Mouse (Mus musculus) testis, adult 2 months (tissue): ENCODE measurements around the gene Ppa2. TPM values are rescaled to one million over a fixed set of nuclear protein-coding genes. Genes with fewer than 3 reads are reported as not detected.

Source experiments
- H3K27ac ChIP-seq: fragments of 200-500 bp; 2 replicates; pipeline ENCODE4 v1.5.1; 2012; ENCODE audit warnings: low read depth, low read length; ENCODE audit not compliant: control insufficient read depth, insufficient read depth
- H3K27me3 ChIP-seq: fragments of 200-500 bp; 2 replicates; pipeline ENCODE4 v1.6.1; 2012; ENCODE audit warnings: mild to moderate bottlenecking, low read length, moderate library complexity; ENCODE audit not compliant: control insufficient read depth, insufficient read depth
- H3K36me3 ChIP-seq: fragments of 200-500 bp; 2 replicates; pipeline ENCODE4 v1.6.1; 2012; ENCODE audit warnings: mild to moderate bottlenecking, low read length; ENCODE audit not compliant: control insufficient read depth, insufficient read depth
- H3K4me1 ChIP-seq: fragments of 200-500 bp; 2 replicates; pipeline ENCODE4 v1.6.1; 2012; ENCODE audit warnings: low read length; ENCODE audit not compliant: control insufficient read depth, insufficient read depth
- H3K4me3 ChIP-seq: fragments of 200-500 bp; 2 replicates; pipeline ENCODE4 v1.5.1; 2012; ENCODE audit warnings: low read depth, mild to moderate bottlenecking, low read length, moderate library complexity, mixed read lengths; ENCODE audit not compliant: control insufficient read depth
- CTCF ChIP-seq: fragments of 200-500 bp; IDR thresholded peaks from 2 replicates; pipeline ENCODE4 v1.5.1; 2012; ENCODE audit warnings: low read depth, mild to moderate bottlenecking, inconsistent platforms, low read length, moderate library complexity; ENCODE audit not compliant: control insufficient read depth, insufficient read depth, insufficient replicate concordance
- POLR2A ChIP-seq: fragments of 200-500 bp; IDR thresholded peaks from 2 replicates; pipeline ENCODE4 v1.6.1; 2012; ENCODE audit warnings: low read depth, mild to moderate bottlenecking, inconsistent platforms, low read length, moderate library complexity; ENCODE audit not compliant: control insufficient read depth
- polyA plus RNA-seq: library from polyadenylated mRNA; depleted of rRNA; stranded (reverse); fragments of >200 nt; gene quantifications from 2 replicates; pipeline ENCODE4 v1.2.3, GENCODE M21; 2012

Gene Ppa2
- polyA plus RNA-seq, 1 experiment, result 60.0 TPM

DNA sequence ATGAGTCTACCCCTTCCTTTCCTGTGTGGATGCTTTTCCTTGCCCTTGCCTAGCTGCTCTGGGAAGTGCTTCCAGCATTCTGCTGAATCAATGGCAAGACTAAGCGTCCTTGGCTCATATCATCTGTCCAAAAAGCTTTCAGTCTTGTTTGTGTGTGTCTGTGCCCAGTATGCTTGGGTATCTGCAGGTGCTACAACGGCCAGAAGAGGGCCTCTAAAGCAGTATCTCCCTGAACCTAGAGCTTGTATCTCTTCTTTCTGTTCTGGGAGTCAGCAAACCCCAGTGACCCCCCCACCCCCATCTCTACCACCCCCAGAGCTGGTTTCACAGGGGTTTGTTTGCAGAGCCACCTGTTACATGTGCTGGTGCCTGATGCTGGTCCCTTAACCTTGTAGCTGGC is 19.5 kb downstream of the Ppa2 start:
- H3K36me3 ChIP-seq, result peaks cover 2% of the 10 kb centered on the region; the same call in 1 of the 2 replicates
- TF ChIP-seq CTCF, result no peak
- no peak for TF ChIP-seq POLR2A

DNA sequence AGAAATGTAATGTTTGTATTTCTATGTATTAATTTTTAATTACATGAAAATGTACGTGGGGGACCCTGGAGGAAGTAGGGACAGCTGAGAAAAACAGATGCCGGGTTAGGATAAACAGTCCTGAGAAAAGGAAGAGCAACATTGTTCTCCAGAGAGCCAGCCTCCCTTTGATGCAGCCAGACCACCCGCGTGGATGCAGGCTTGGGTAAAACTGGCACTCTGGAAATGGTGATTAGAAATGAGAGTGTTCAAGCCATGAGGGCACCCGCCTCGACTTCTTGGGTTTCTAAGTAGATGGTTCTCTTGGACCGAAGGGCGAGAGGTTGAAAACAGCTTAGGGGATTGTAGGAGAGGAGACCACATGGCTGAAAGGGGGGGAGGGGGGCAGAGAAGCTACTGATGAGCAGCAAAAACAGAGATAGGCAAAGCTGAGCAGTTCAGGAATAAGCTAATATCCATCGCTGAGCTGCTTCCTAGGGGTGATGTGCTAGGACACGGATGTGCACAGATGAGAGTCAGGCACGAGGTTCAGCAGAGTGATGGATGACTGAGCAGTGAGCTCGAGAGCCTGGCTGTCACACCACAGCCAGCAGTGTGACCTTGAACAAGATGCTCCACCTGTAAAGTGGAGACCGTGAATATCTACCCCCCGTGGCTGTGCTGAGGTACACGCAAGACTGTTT is 21.4 kb downstream of the Ppa2 start:
- no peaks in the 10 kb centered on the region for H3K4me1 ChIP-seq
- H3K4me3 ChIP-seq, result no peak overlapping the region
- no peak for TF ChIP-seq POLR2A
- TF ChIP-seq CTCF, result no peak
- H3K27ac ChIP-seq, result no peak overlapping the region
- H3K27me3 ChIP-seq, result no peaks in the 10 kb centered on the region
- H3K36me3 ChIP-seq, result peaks cover 2% of the 10 kb centered on the region; the same call in 1 of the 2 replicates

More for the DNA sequence above, 19.5 kb downstream of the Ppa2 start:
- Histone ChIP-seq H3K4me1 (no peaks in the 10 kb centered on the region), H3K4me3 (no peak overlapping the region), H3K27me3 (no peaks in the 10 kb centered on the region), H3K27ac (no peak overlapping the region)

GRCm38 (mm10) chr3:133332280-133332679 is 22.4 kb downstream of the Ppa2 start:
- peaks cover 2% of the 10 kb centered on the region; the same call in 1 of the 2 replicates for H3K36me3 ChIP-seq
- no peak overlapping the region for H3K4me3 ChIP-seq
- H3K27me3 ChIP-seq, result no peaks in the 10 kb centered on the region
- H3K4me1 ChIP-seq, result no peaks in the 10 kb centered on the region
- H3K27ac ChIP-seq, result no peak overlapping the region
- TF ChIP-seq CTCF, result no peak
- TF ChIP-seq POLR2A, result no peak

- no peak overlapping the region for H3K4me3 ChIP-seq
- H3K36me3 ChIP-seq, result no peaks in the 10 kb centered on the region; the same call in 1 of the 2 replicates
- TF ChIP-seq POLR2A, result no peak
- no peak for TF ChIP-seq CTCF
- no peak overlapping the region for H3K27ac ChIP-seq
- no peaks in the 10 kb centered on the region for H3K27me3 ChIP-seq
- no peaks in the 10 kb centered on the region for H3K4me1 ChIP-seq
Observed at GRCm38 (mm10) chr3:133333267-133334170, 23.6 kb downstream of the Ppa2 start.

- H3K36me3 ChIP-seq, result no peaks in the 10 kb centered on the region; the same call in 1 of the 2 replicates
- no peak overlapping the region for H3K4me3 ChIP-seq
- no peaks in the 10 kb centered on the region for H3K27me3 ChIP-seq
- no peaks in the 10 kb centered on the region for H3K4me1 ChIP-seq
- TF ChIP-seq POLR2A (no peak), CTCF (no peak)
- H3K27ac ChIP-seq, result no peak overlapping the region
Observed at GRCm38 (mm10) chr3:133334691-133335090, 24.8 kb downstream of the Ppa2 start.

DNA sequence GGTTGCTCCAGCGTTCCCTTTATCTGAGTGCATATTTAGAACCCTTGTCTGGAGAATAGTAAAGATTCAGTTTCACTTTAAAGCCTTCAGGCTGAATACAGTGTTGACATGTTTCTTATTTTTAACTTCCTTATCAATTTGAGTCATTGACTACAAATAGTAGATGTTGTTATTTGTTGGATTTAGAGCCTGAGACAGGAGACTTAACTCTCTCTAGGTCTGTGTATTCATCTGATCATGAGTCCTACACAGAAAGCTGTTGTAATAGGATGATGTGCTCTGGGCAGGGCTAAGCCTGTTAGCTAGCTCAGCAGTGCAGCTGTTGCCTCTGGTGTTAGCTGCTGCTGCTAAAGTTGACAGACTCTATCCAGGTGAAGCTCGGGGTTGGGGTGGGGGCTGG is 25.3 kb downstream of the Ppa2 start:
- TF ChIP-seq POLR2A, result no peak
- TF ChIP-seq CTCF, result no peak
- Histone ChIP-seq H3K4me3 (no peak overlapping the region), H3K27ac (no peak overlapping the region), H3K27me3 (no peaks in the 10 kb centered on the region), H3K4me1 (no peaks in the 10 kb centered on the region), H3K36me3 (no peaks in the 10 kb centered on the region; the same call in 1 of the 2 replicates)

- Histone ChIP-seq H3K4me1 (no peaks in the 10 kb centered on the region), H3K27ac (no peak overlapping the region), H3K36me3 (no peaks in the 10 kb centered on the region), H3K27me3 (no peaks in the 10 kb centered on the region), H3K4me3 (no peak overlapping the region)
- no peak for TF ChIP-seq POLR2A
- no peak for TF ChIP-seq CTCF
Observed at GRCm38 (mm10) chr3:133336400-133336799, 26.5 kb downstream of the Ppa2 start.
